Mouse (Mus musculus): ENCODE results near the gene Tnfsf13.

GRCm38 (mm10) chr11:69670786-69671725, 14.5 kb downstream of the Tnfsf13 start:
- no peak; the same call in 1 of the 2 replicates for TF ChIP-seq POLR2A (IDR thresholded peaks at IDR 0.05; ENCODE audit: extremely low read depth, insufficient read depth, low read length)
- TF ChIP-seq CTCF (IDR thresholded peaks at IDR 0.05; ENCODE audit: extremely low read depth, insufficient read depth, low read length), result no peak
